In genomic region chr12:117702291-117702690, GRCm38 (mm10) we compare ENCODE assay signal across 28 mouse cellular contexts.
"Had no signal": no experiment of that assay in that cellular context is flagged by ENCODE, and none has a peak within 500 bp of the region (broad histone marks: within the 10 kb centered on the region; RNA-seq: fewer than 3 reads in every experiment).

No protein-coding gene starts in this region.

- H3K4me3 ChIP-seq: embryonic facial prominence, embryonic 10.5 days; embryonic facial prominence, embryonic 12.5 days; embryonic facial prominence, embryonic 13.5 days; embryonic facial prominence, embryonic 15.5 days; erythroblast, embryonic 14.5 days; forebrain, embryonic 10.5 days; forebrain, embryonic 12.5 days; forebrain, embryonic 13.5 days; forebrain, embryonic 15.5 days; gastrocnemius, adult 2 months had no signal

- H3K4me1 ChIP-seq: embryonic facial prominence, embryonic 10.5 days; embryonic facial prominence, embryonic 15.5 days had no signal

- H3K9ac ChIP-seq: embryonic facial prominence, embryonic 12.5 days; embryonic facial prominence, embryonic 13.5 days; embryonic facial prominence, embryonic 15.5 days; forebrain, embryonic 12.5 days; forebrain, embryonic 13.5 days; forebrain, embryonic 15.5 days; forebrain, postnatal 0 days had no signal

- H3K27ac ChIP-seq: embryonic facial prominence, embryonic 10.5 days; embryonic facial prominence, embryonic 12.5 days; embryonic facial prominence, embryonic 13.5 days; embryonic facial prominence, embryonic 15.5 days; forebrain, embryonic 10.5 days; forebrain, embryonic 12.5 days; forebrain, embryonic 13.5 days; forebrain, embryonic 15.5 days; gastrocnemius, adult 2 months had no signal

- DNase-seq: cerebellum, adult 18-20 months; cerebellum, adult 2 months; cerebellum, adult 8-10 months; cerebellum, adult 9-10 months; cerebellum, adult 9-11 months; cerebellum, postnatal 10 days; cerebellum, postnatal 14 days; cerebellum, postnatal 25 days; cerebellum, postnatal 36 days; embryo, embryonic 11 days; forebrain, postnatal 0 days; gastrocnemius, adult 2 months; gastrocnemius, postnatal 10 days; gastrocnemius, postnatal 14 days; gastrocnemius, postnatal 25 days; gastrocnemius, postnatal 36 days; heart, adult 18-20 months had no signal

- H3K27me3 ChIP-seq: embryonic facial prominence, embryonic 12.5 days; embryonic facial prominence, embryonic 13.5 days; embryonic facial prominence, embryonic 15.5 days; forebrain, embryonic 12.5 days; forebrain, embryonic 13.5 days; forebrain, embryonic 15.5 days had no signal

- H3K36me3 ChIP-seq: embryonic facial prominence, embryonic 10.5 days; embryonic facial prominence, embryonic 12.5 days; embryonic facial prominence, embryonic 13.5 days; embryonic facial prominence, embryonic 15.5 days; forebrain, embryonic 10.5 days; forebrain, embryonic 12.5 days; forebrain, embryonic 15.5 days had no signal

- H3K9me3 ChIP-seq: embryonic facial prominence, embryonic 10.5 days; embryonic facial prominence, embryonic 12.5 days; embryonic facial prominence, embryonic 13.5 days; embryonic facial prominence, embryonic 15.5 days; forebrain, embryonic 10.5 days; forebrain, embryonic 12.5 days; forebrain, embryonic 13.5 days; forebrain, embryonic 15.5 days had no signal

- H3K4me2 ChIP-seq: embryonic facial prominence, embryonic 12.5 days; embryonic facial prominence, embryonic 13.5 days; embryonic facial prominence, embryonic 15.5 days; forebrain, embryonic 12.5 days; forebrain, embryonic 13.5 days; forebrain, embryonic 15.5 days had no signal

- ATAC-seq: forebrain, embryonic 13.5 days; forebrain, embryonic 14.5 days; forebrain, embryonic 15.5 days; forebrain, embryonic 16.5 days; forebrain, postnatal 0 days had no signal
